Mouse (Mus musculus): ENCODE results near the gene Fbxw22.
"Not testable (repeated sequence)": the region's sequence is repeated elsewhere in the genome, so short reads cannot be mapped to it uniquely, and the experiment has no call there.

The Fbxw22 gene

DNA sequence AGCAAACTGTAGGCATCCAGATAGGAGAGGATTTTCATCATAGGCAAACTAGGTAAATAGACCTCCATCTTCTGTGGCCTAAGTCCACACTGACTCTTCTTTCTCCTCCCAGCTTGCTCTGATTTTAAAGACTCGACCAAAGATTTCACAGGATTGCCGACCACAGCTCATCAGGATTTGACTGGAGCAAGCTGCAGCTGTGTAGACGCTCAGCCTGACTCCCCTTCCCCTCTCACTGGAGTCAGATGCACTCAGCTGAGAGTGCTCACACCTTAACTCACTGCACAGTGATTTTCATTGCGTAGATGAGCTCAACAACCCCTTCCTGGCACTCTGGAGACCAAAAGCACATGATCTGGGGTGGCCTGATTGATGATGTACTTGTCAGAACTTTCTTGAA lies at the start of gene Fbxw22:
Gene Fbxw22 (minus strand): TSS at position 101 of the 400 bp plus-strand sequence.
- not testable (repeated sequence) for DNase-seq

DNA sequence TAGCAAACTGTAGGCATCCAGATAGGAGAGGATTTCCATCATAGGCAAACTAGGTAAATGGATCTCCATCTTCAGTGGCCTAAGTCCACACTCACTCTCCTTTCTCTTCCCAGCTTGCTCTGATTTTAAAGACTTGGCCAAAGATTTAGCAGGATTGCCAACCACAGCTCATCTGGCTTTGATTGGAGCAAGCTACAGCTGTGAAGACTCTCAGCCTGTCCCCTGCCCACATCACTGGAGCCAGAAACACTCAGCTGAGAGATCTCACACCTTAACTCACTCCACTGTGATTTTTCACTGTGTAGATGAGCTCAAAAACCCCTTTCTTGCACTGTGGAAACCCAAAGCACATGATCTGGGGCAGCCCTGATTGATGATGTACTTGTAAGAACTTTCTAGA lies 44.9 kb upstream of the Fbxw22 start, which contains the start of gene Fbxw16:
Gene Fbxw16 (minus strand): TSS at position 101 of the 400 bp plus-strand sequence.
- no peak for DNase-seq

DNA sequence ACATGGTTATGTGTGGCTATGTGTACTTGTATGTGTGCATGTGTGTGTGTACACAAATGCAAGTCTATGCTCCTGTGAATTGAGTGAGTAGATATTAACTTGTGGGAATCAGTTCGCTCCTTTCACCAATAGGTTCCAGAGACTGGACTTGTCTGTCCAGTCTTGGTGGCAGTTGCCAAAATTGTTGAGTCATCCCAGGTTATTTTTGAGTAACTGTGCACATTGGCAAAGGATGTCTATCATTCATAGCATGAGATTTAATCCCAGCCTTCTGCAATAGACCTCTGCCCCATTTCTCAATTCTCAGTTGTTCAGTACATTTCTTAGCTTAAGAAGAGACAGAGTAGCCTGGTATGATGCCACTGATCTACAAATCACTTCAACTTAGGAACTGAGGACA lies 28.9 kb upstream of the Fbxw22 start:
- no peak for DNase-seq

DNA sequence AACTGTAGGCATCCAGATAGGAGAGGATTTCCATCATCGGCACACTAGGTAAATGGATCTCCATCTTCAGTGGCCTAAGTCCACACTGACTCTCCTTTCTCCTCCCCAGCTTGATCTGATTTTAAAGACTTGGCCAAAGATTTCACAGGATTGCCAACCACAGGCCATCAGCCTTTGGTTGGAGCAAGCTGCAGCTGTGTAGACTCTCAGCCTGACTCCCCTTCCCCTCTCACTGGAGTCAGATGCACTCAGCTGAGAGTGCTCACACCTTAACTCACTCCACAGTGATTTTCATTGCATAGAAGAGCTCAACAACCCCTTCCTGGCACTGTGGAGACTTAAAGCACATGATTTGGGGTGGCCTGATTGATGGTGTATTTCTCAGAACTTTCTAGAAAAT lies 64.5 kb downstream of the Fbxw22 start, which contains the start of gene Fbxw28:
Gene Fbxw28 (minus strand): TSS at position 101 of the 400 bp plus-strand sequence.
- DNase-seq, result not testable (repeated sequence)
